Comparison of ENCODE assay signal across 14 mouse cellular contexts in the genomic region with DNA sequence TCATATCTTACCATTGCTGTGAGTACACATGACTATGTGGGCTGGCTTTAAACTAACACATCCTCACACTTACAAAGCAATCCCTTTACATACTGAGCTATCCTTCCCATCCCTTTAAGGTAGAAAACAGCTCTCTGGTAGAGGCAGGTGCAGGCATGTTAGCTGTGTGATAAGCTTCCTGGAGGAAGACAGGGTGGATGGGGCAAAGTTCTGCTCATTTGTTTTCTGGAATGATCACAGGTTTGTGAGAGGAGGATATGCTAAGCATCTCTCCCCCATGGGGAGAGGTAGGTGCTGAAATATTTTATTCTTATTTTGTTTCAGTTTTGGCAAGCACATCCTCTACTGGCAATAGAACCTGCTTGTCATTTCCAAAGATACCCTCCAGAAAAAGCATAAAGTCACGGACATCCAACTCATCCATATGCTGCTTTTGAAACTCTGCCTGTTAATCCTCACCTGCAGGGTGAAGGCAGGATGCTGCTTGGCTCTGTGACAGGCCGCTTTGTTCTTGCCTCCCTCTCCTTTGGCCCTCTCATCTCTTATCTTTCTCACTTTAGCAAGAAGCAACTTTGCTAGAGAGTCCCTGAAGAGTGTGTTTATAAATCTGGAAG.
DNase-seq lines count a peak whose midpoint lies in the region; ATAC-seq lines count a peak whose summit lies in the region.
"Had no signal": no experiment of that assay in that cellular context is flagged by ENCODE, and none has a peak within 500 bp of the region (broad histone marks: within the 10 kb centered on the region; RNA-seq: fewer than 3 reads in every experiment).

No protein-coding gene starts in this region.

- no peak for DNase-seq in frontal cortex, postnatal 10 days (ENCODE audit: low spot score in 2 of 2)
- DNase-seq in cerebellum, postnatal 14 days = peak; percentile 67 to 85
- DNase-seq in left cerebral cortex, adult 8-10 months (ENCODE audit: low spot score in 2 of 2) = peak; percentile 12 to 82
- DNase-seq in right cerebral cortex, postnatal 36 days (ENCODE audit: low spot score in 2 of 2) = peak; percentile 47 to 58
- DNase-seq in ovary, postnatal 14 days (ENCODE audit: low spot score) = no peak
- DNase-seq in adrenal gland, postnatal 36 days = no peak
- no peak for DNase-seq in forebrain, embryonic 10.5 days (ENCODE audit: extremely low spot score, low spot score)
- DNase-seq: lung, embryonic 14.5 days; retina, postnatal 1 day had no signal

- H3K4me1 ChIP-seq in forebrain, embryonic 10.5 days = no peaks in the 10 kb centered on the region
- H3K4me1 ChIP-seq: heart, embryonic 10.5 days; neural tube, embryonic 13.5 days had no signal

- H3K27me3 ChIP-seq in forebrain, embryonic 10.5 days (ENCODE audit: poor library complexity, severe bottlenecking) = no peaks in the 10 kb centered on the region
- H3K27me3 ChIP-seq: neural tube, embryonic 13.5 days; Patski had no signal

- H3K4me3 ChIP-seq in forebrain, embryonic 10.5 days = no peak overlapping the region
- H3K4me3 ChIP-seq: heart, embryonic 10.5 days; neural tube, embryonic 13.5 days had no signal

- H3K9me3 ChIP-seq in forebrain, embryonic 10.5 days = no peaks in the 10 kb centered on the region
- H3K9me3 ChIP-seq: heart, embryonic 10.5 days; neural tube, embryonic 13.5 days had no signal

- 78% methylated on average over 2 of the region's 2 CpGs for WGBS in forebrain, embryonic 10.5 days

- H3K36me3 ChIP-seq in forebrain, embryonic 10.5 days (replicated peaks) = no peaks in the 10 kb centered on the region
- H3K36me3 ChIP-seq: heart, embryonic 10.5 days; neural tube, embryonic 13.5 days had no signal

- H3K27ac ChIP-seq in forebrain, embryonic 10.5 days = no peak overlapping the region
- H3K27ac ChIP-seq: heart, embryonic 10.5 days; kidney, postnatal 0 days; neural tube, embryonic 13.5 days had no signal

- ATAC-seq in frontal cortex, adult (ENCODE audit: low TSS enrichment) = peak; percentile 87
- ATAC-seq: Patski had no signal

Comparison
In these comparisons a context has a peak if more than half of its experiments do, and no peak if none do; other contexts are left out.
1. DNase-seq: peak in cerebellum, postnatal 14 days (2 of 2), left cerebral cortex, adult 8-10 months (2 of 2) and right cerebral cortex, postnatal 36 days (2 of 2); none in frontal cortex, postnatal 10 days (0 of 2), ovary, postnatal 14 days (single experiment), adrenal gland, postnatal 36 days (0 of 2) and forebrain, embryonic 10.5 days (single experiment).